Mouse (Mus musculus) liver, postnatal 0 days (tissue): ENCODE measurements around the gene Lrit3.

Source experiments
- CTCF ChIP-seq: sonication (generic); IDR thresholded peaks from 2 replicates; pipeline ENCODE4 v1.5.1; 2016; ENCODE audit warnings: antibody characterized with exemption, low read depth
- EP300 ChIP-seq: IDR thresholded peaks from 2 replicates; pipeline ENCODE4 v1.6.1; 2016; ENCODE audit warnings: antibody characterized with exemption, low read depth, mild to moderate bottlenecking

- TF ChIP-seq CTCF = no peak
- no peak for TF ChIP-seq EP300
Measured at GRCm38 (mm10) chr3:129771210-129771609, 32.6 kb downstream of the Lrit3 start.
